In genomic region chr12:65074651-65075050, GRCm38 (mm10) we compare ENCODE assay signal across 8 mouse cellular contexts. TPM values are rescaled to one million over a fixed set of nuclear protein-coding genes. Genes with fewer than 3 reads are reported as not detected.
A peak's percentile ranks its signal among the peaks of the same experiment; 100 is the strongest.
DNase-seq lines count a peak whose midpoint lies in the region; ATAC-seq and TF ChIP-seq lines count a peak whose summit lies in the region.

No protein-coding gene starts in this region.

- peak overlapping the region; percentile 93 for H3K27ac ChIP-seq in embryonic facial prominence, embryonic 13.5 days
- H3K27ac ChIP-seq in intestine, postnatal 0 days (ENCODE audit: low read depth, low read length) = no peak overlapping the region

- no peak for TF ChIP-seq CTCF in lung, adult 2 months (IDR thresholded peaks at IDR 0.05; ENCODE audit: insufficient read depth, low read length)
- no peak for TF ChIP-seq CTCF in intestine, postnatal 0 days (IDR thresholded peaks at IDR 0.05; ENCODE audit: low read depth)

- no peaks in the 10 kb centered on the region for H3K36me3 ChIP-seq in embryonic facial prominence, embryonic 13.5 days
- no peaks in the 10 kb centered on the region for H3K36me3 ChIP-seq in intestine, postnatal 0 days (ENCODE audit: control insufficient read depth, insufficient read depth)

- H3K4me1 ChIP-seq in lung, adult 2 months (ENCODE audit: control insufficient read depth, insufficient read depth, low read length) = peaks cover 3% of the 10 kb centered on the region
- peaks cover 28% of the 10 kb centered on the region for H3K4me1 ChIP-seq in embryonic facial prominence, embryonic 13.5 days
- H3K4me1 ChIP-seq in intestine, postnatal 0 days (replicated peaks; ENCODE audit: control insufficient read depth, insufficient read depth, low read length) = 0 out of 2 replicates have a peak, but pooled peaks cover 5% of the 10 kb centered on the region

- peak overlapping the region; percentile 39 for H3K4me3 ChIP-seq in lung, adult 2 months (replicated peaks; ENCODE audit: extremely low read depth, low read depth, low read length)
- H3K4me3 ChIP-seq in embryonic facial prominence, embryonic 13.5 days = peak overlapping the region; percentile 83
- peak overlapping the region; percentile 95 for H3K4me3 ChIP-seq in intestine, postnatal 0 days (ENCODE audit: low read depth, low read length)

- no peak for TF ChIP-seq POLR2A in lung, adult 2 months (IDR thresholded peaks at IDR 0.05; ENCODE audit: borderline replicate concordance, extremely low read depth, low read depth, low read length)

- ATAC-seq in embryonic facial prominence, embryonic 13.5 days (ENCODE audit: insufficient number of reproducible peaks, insufficient read depth, low FRiP score, low TSS enrichment, low read depth) = no peak
- no peak for ATAC-seq in intestine, postnatal 0 days
- ATAC-seq in erythroid progenitor cell, adult 5-6 weeks (replicated peaks; ENCODE audit: low FRiP score, poor library complexity, severe bottlenecking) = no peak

- peak overlapping the region; percentile 96; the same call in 1 of the 2 replicates for H3K9ac ChIP-seq in embryonic facial prominence, embryonic 13.5 days
- peak overlapping the region; percentile 4; the same call in 1 of the 2 replicates for H3K9ac ChIP-seq in intestine, postnatal 0 days (ENCODE audit: low read depth, low read length)

- no peaks in the 10 kb centered on the region for H3K9me3 ChIP-seq in embryonic facial prominence, embryonic 13.5 days
- no peaks in the 10 kb centered on the region for H3K9me3 ChIP-seq in intestine, postnatal 0 days (ENCODE audit: control insufficient read depth)

- peak overlapping the region; percentile 87 for H3K4me2 ChIP-seq in embryonic facial prominence, embryonic 13.5 days
- H3K4me2 ChIP-seq in intestine, postnatal 0 days (replicated peaks; ENCODE audit: low read depth) = peak overlapping the region; percentile 93

- no peak for DNase-seq in lung, adult 2 months
- no peak for DNase-seq in lung, postnatal 25 days (ENCODE audit: low spot score)
- DNase-seq in retina, embryonic 14.5 days (ENCODE audit: low spot score) = peak; percentile 12
- no peak for DNase-seq in adrenal gland, adult 18-20 months (ENCODE audit: low spot score in 2 of 2)
- no peak for DNase-seq in left cerebral cortex, adult 8-10 months (ENCODE audit: low spot score in 2 of 2)

- no peaks in the 10 kb centered on the region for H3K27me3 ChIP-seq in embryonic facial prominence, embryonic 13.5 days
- H3K27me3 ChIP-seq in intestine, postnatal 0 days (replicated peaks; ENCODE audit: control insufficient read depth, insufficient read depth, low read length) = no peaks in the 10 kb centered on the region

- WGBS in lung, adult 2 months = 17% methylated on average over 7 of the region's 7 CpGs
- 37% methylated on average over 7 of the region's 7 CpGs for WGBS in embryonic facial prominence, embryonic 13.5 days
- WGBS in intestine, postnatal 0 days = 35% methylated on average over 7 of the region's 7 CpGs

RNA-seq across cellular contexts. Expression of gene Fancm, which starts 0.8 kb away (rescaled TPM):
- 1.1 and 1.4 TPM in 2 replicates for polyA plus RNA-seq in lung, adult 2 months (2012; rRNA removed)
- 11.1 and 12.0 TPM in 2 replicates for polyA plus RNA-seq in embryonic facial prominence, embryonic 13.5 days (2015; fragmentation: Nextera tagmentation; extraction: Ambion mirVana)
- 2.1 and 2.9 TPM in 2 replicates for polyA plus RNA-seq in intestine, postnatal 0 days (2015; fragmentation: Nextera tagmentation; extraction: Ambion mirVana)
- 10 to 100 TPM in 1 of 2 experiments, 1 to 10 TPM in 1; 6.6 to 11.1 TPM for total RNA-seq in adrenal gland, adult 18-20 months (2021)
- 10 to 100 TPM; 11.4 to 19.9 (median 15.4) TPM for total RNA-seq in left cerebral cortex, adult 8-10 months (2022)
- 69.2 and 70.4 TPM in 2 replicates for total RNA-seq in erythroid progenitor cell, adult 5-6 weeks (2015; ENCODE audit: low replicate concordance)
- 18.5 and 40.2 TPM in 2 replicates for total RNA-seq in erythroid progenitor cell, adult 5-6 weeks (2017; ENCODE audit: low replicate concordance)

RNA-seq across cellular contexts. Expression of gene Fkbp3, which starts 0.8 kb away (rescaled TPM):
- 23.4 and 23.8 TPM in 2 replicates for polyA plus RNA-seq in lung, adult 2 months (2012; rRNA removed)
- polyA plus RNA-seq in embryonic facial prominence, embryonic 13.5 days (2015; fragmentation: Nextera tagmentation; extraction: Ambion mirVana) = 495 and 555 TPM in 2 replicates
- polyA plus RNA-seq in intestine, postnatal 0 days (2015; fragmentation: Nextera tagmentation; extraction: Ambion mirVana) = 143 and 146 TPM in 2 replicates
- 100 to 1,000 TPM in 1 of 2 experiments, 10 to 100 TPM in 1; 92.5 to 113 TPM for total RNA-seq in adrenal gland, adult 18-20 months (2021)
- total RNA-seq in left cerebral cortex, adult 8-10 months (2022) = 100 to 1,000 TPM; 164 to 197 (median 165) TPM
- total RNA-seq in erythroid progenitor cell, adult 5-6 weeks (2015; ENCODE audit: low replicate concordance) = 50.1 and 115 TPM in 2 replicates
- total RNA-seq in erythroid progenitor cell, adult 5-6 weeks (2017; ENCODE audit: low replicate concordance) = 12.6 and 53.1 TPM in 2 replicates

RNA-seq across cellular contexts. Expression of gene Prpf39, which starts 38.5 kb away (rescaled TPM):
- 8.5 and 13.2 TPM in 2 replicates for polyA plus RNA-seq in lung, adult 2 months (2012; rRNA removed)
- 68.1 and 76.9 TPM in 2 replicates for polyA plus RNA-seq in embryonic facial prominence, embryonic 13.5 days (2015; fragmentation: Nextera tagmentation; extraction: Ambion mirVana)
- 14.0 and 14.6 TPM in 2 replicates for polyA plus RNA-seq in intestine, postnatal 0 days (2015; fragmentation: Nextera tagmentation; extraction: Ambion mirVana)
- 10 to 100 TPM; 31.9 to 34.4 TPM for total RNA-seq in adrenal gland, adult 18-20 months (2021)
- total RNA-seq in left cerebral cortex, adult 8-10 months (2022) = 10 to 100 TPM; 35.2 to 42.9 (median 36.9) TPM
- total RNA-seq in erythroid progenitor cell, adult 5-6 weeks (2015; ENCODE audit: low replicate concordance) = 58.7 and 62.3 TPM in 2 replicates
- total RNA-seq in erythroid progenitor cell, adult 5-6 weeks (2017; ENCODE audit: low replicate concordance) = 71.9 and 86.0 TPM in 2 replicates

Comparison
In these comparisons a context has a peak if more than half of its experiments do, and no peak if none do; other contexts are left out.
1. H3K4me3 ChIP-seq: peak in every context shown above with its lines; median percentile 95 in intestine, postnatal 0 days; 83 in embryonic facial prominence, embryonic 13.5 days; 39 in lung, adult 2 months.